In the genomic region with DNA sequence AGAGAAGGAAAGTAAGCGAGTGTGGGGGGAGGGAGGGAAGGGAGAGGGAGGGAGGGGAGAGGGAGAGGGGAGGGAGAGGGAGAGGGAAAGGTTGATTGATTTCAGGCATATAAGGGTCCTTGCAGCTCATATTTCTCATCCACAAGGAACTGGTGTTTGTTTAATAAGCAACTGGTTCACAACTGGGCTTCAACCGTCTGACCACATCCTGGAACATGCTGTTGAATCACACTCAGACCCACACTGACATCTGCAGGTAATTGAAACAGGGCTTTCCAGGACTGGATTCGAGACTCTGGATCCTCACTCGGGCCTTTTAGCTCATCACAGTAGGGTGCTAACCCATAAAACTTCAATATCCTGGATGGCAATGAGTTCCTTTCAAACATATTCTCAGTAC, we compare ENCODE assay signal across 11 mouse cellular contexts. TPM values are rescaled to one million over a fixed set of nuclear protein-coding genes. Genes with fewer than 3 reads are reported as not detected.
DNase-seq lines count a peak whose midpoint lies in the region; ATAC-seq and TF ChIP-seq lines count a peak whose summit lies in the region.
"Had no signal": no experiment of that assay in that cellular context is flagged by ENCODE, and none has a peak within 500 bp of the region (broad histone marks: within the 10 kb centered on the region; RNA-seq: fewer than 3 reads in every experiment).

No protein-coding gene starts in this region.

- H3K9me3 ChIP-seq in embryonic facial prominence, embryonic 10.5 days = no peaks in the 10 kb centered on the region
- no peaks in the 10 kb centered on the region for H3K9me3 ChIP-seq in lung, embryonic 16.5 days (ENCODE audit: control insufficient read depth, low read length)
- no peaks in the 10 kb centered on the region for H3K9me3 ChIP-seq in forebrain, embryonic 12.5 days

- H3K27ac ChIP-seq in embryonic facial prominence, embryonic 10.5 days (replicated peaks) = no peak overlapping the region
- no peak overlapping the region for H3K27ac ChIP-seq in lung, embryonic 16.5 days (ENCODE audit: low read length)
- no peak overlapping the region for H3K27ac ChIP-seq in cerebellum, adult 2 months (ENCODE audit: insufficient read depth, low read length)
- H3K27ac ChIP-seq in forebrain, embryonic 12.5 days = no peak overlapping the region

- H3K27me3 ChIP-seq in embryonic facial prominence, embryonic 10.5 days (replicated peaks; ENCODE audit: low read depth, poor library complexity, severe bottlenecking) = 0 out of 2 replicates have a peak, but pooled peaks cover 4% of the 10 kb centered on the region
- H3K27me3 ChIP-seq in lung, embryonic 16.5 days (ENCODE audit: control insufficient read depth, insufficient read depth, low read depth, low read length) = no peaks in the 10 kb centered on the region
- no peaks in the 10 kb centered on the region for H3K27me3 ChIP-seq in cerebellum, adult 2 months (ENCODE audit: control insufficient read depth, insufficient read depth, low read length)
- no peaks in the 10 kb centered on the region for H3K27me3 ChIP-seq in forebrain, embryonic 12.5 days

- 0 out of 2 replicates have a peak, but pooled peaks have one; percentile 51 for ATAC-seq in lung, embryonic 16.5 days (ENCODE audit: low read depth)
- ATAC-seq in forebrain, embryonic 12.5 days (ENCODE audit: low FRiP score) = no peak

- H3K36me3 ChIP-seq in embryonic facial prominence, embryonic 10.5 days (replicated peaks) = no peaks in the 10 kb centered on the region
- H3K36me3 ChIP-seq in lung, embryonic 16.5 days (ENCODE audit: control insufficient read depth, insufficient read depth, low read length) = no peaks in the 10 kb centered on the region
- no peaks in the 10 kb centered on the region for H3K36me3 ChIP-seq in forebrain, embryonic 12.5 days (replicated peaks)

- no peak for TF ChIP-seq POLR2A in cerebellum, adult 2 months (IDR thresholded peaks at IDR 0.05; ENCODE audit: borderline replicate concordance, insufficient read depth, low read length)

- no peak for TF ChIP-seq CTCF in cerebellum, adult 2 months (IDR thresholded peaks at IDR 0.05; ENCODE audit: borderline replicate concordance, insufficient read depth, low read depth, low read length)

- H3K4me2 ChIP-seq in lung, embryonic 16.5 days (ENCODE audit: low read depth, low read length) = no peak overlapping the region
- H3K4me2 ChIP-seq in forebrain, embryonic 12.5 days = no peak overlapping the region

- H3K9ac ChIP-seq in lung, embryonic 16.5 days (ENCODE audit: low read length) = no peak overlapping the region
- H3K9ac ChIP-seq in forebrain, embryonic 12.5 days = no peak overlapping the region

- DNase-seq in kidney, adult 9 months = peak; percentile 7
- no peak for DNase-seq in kidney, postnatal 36 days
- DNase-seq in NIH3T3 (ENCODE audit: low read depth) = peak; percentile 77
- peak; percentile 44 for DNase-seq in embryonic facial prominence, embryonic 10.5 days (ENCODE audit: low spot score)
- DNase-seq in layer of hippocampus, postnatal 36 days = no peak
- no peak for DNase-seq in cerebellum, adult 2 months

- whole genome bisulfite sequencing in embryonic facial prominence, embryonic 10.5 days = 37% methylated on average over 4 of the region's 4 CpGs
- 28% methylated on average over 4 of the region's 4 CpGs for WGBS in lung, embryonic 16.5 days
- 65% methylated on average over 4 of the region's 4 CpGs for WGBS in cerebellum, adult 2 months
- 37% methylated on average over 4 of the region's 4 CpGs for WGBS in forebrain, embryonic 12.5 days

- H3K4me1 ChIP-seq in embryonic facial prominence, embryonic 10.5 days = peaks cover 10% of the 10 kb centered on the region; the same call in 1 of the 2 replicates
- H3K4me1 ChIP-seq in lung, embryonic 16.5 days (replicated peaks; ENCODE audit: control insufficient read depth, insufficient read depth, low read length) = peaks cover 3% of the 10 kb centered on the region; the same call in 1 of the 2 replicates
- H3K4me1 ChIP-seq in cerebellum, adult 2 months (ENCODE audit: control insufficient read depth, insufficient read depth, low read length) = no peaks in the 10 kb centered on the region
- H3K4me1 ChIP-seq in forebrain, embryonic 12.5 days = no peaks in the 10 kb centered on the region

- H3K4me3 ChIP-seq in embryonic facial prominence, embryonic 10.5 days = no peak overlapping the region
- no peak overlapping the region for H3K4me3 ChIP-seq in lung, embryonic 16.5 days (ENCODE audit: low read length)
- no peak overlapping the region for H3K4me3 ChIP-seq in cerebellum, adult 2 months (replicated peaks; ENCODE audit: insufficient read depth, low read depth, low read length)
- H3K4me3 ChIP-seq in forebrain, embryonic 12.5 days (replicated peaks) = no peak overlapping the region

RNA-seq across cellular contexts. Expression of a gene that starts 6.2 kb away (rescaled TPM):
- polyA plus RNA-seq in embryonic facial prominence, embryonic 10.5 days (2016; fragmentation: Nextera tagmentation; extraction: Ambion mirVana) = 4.1 and 4.8 TPM in 2 replicates
- polyA plus RNA-seq in lung, embryonic 16.5 days (2015; fragmentation: Nextera tagmentation; extraction: Ambion mirVana) = 19.5 and 21.1 TPM in 2 replicates
- not detected for total RNA-seq in layer of hippocampus, postnatal 36 days (2021)
- polyA plus RNA-seq in cerebellum, adult 2 months (2012; rRNA removed) = not detected in 2 replicates
- polyA plus RNA-seq in forebrain, embryonic 12.5 days (2016; fragmentation: Nextera tagmentation; extraction: Ambion mirVana) = 0.97 and 1.1 TPM in 2 replicates
- total RNA-seq: left cerebral cortex, postnatal 25 days had no signal

RNA-seq across cellular contexts. Expression of a gene that starts 35.9 kb away (rescaled TPM):
- polyA plus RNA-seq in embryonic facial prominence, embryonic 10.5 days (2016; fragmentation: Nextera tagmentation; extraction: Ambion mirVana) = 6.7 and 7.8 TPM in 2 replicates
- 13.6 and 15.7 TPM in 2 replicates for polyA plus RNA-seq in lung, embryonic 16.5 days (2015; fragmentation: Nextera tagmentation; extraction: Ambion mirVana)
- 1 to 10 TPM; 3.1 to 3.6 TPM for total RNA-seq in layer of hippocampus, postnatal 36 days (2021)
- polyA plus RNA-seq in cerebellum, adult 2 months (2012; rRNA removed) = 5.1 and 5.8 TPM in 2 replicates
- polyA plus RNA-seq in forebrain, embryonic 12.5 days (2016; fragmentation: Nextera tagmentation; extraction: Ambion mirVana) = 7.0 and 7.6 TPM in 2 replicates

RNA-seq across cellular contexts. Expression of a gene that starts 39.5 kb away (rescaled TPM):
- not detected in 2 replicates for polyA plus RNA-seq in embryonic facial prominence, embryonic 10.5 days (2016; fragmentation: Nextera tagmentation; extraction: Ambion mirVana)
- not detected in 2 replicates for polyA plus RNA-seq in lung, embryonic 16.5 days (2015; fragmentation: Nextera tagmentation; extraction: Ambion mirVana)
- not detected for total RNA-seq in layer of hippocampus, postnatal 36 days (2021)
- polyA plus RNA-seq in cerebellum, adult 2 months (2012; rRNA removed) = not detected in 2 replicates
- not detected in 2 replicates for polyA plus RNA-seq in forebrain, embryonic 12.5 days (2016; fragmentation: Nextera tagmentation; extraction: Ambion mirVana)
- total RNA-seq: left cerebral cortex, postnatal 25 days had no signal
- polyA plus RNA-seq: forebrain, embryonic 11.5 days; hindbrain, embryonic 11.5 days had no signal

Comparison
In these comparisons a context has a peak if more than half of its experiments do, and no peak if none do; other contexts are left out.
1. DNase-seq: peak in kidney, adult 9 months (single experiment), NIH3T3 (single experiment) and embryonic facial prominence, embryonic 10.5 days (single experiment); none in kidney, postnatal 36 days (0 of 2), layer of hippocampus, postnatal 36 days (0 of 2) and cerebellum, adult 2 months (0 of 2).